Mouse (Mus musculus) adrenal gland, postnatal 25 days (tissue): ENCODE measurements around the gene Nos3. TPM values are rescaled to one million over a fixed set of nuclear protein-coding genes. Genes with fewer than 3 reads are reported as not detected.
A peak's percentile ranks its signal among the peaks of the same experiment; 100 is the strongest.
"Not testable (repeated sequence)": the region's sequence is repeated elsewhere in the genome, so short reads cannot be mapped to it uniquely, and the experiment has no call there.

ENCODE experiments used
- DNase-seq: peaks from one replicate; pipeline ENCODE4 v3.0.0; 2021; ENCODE audit warnings: mixed read lengths
- total RNA-seq: library from RNA; stranded (reverse); gene quantifications from 2 replicates; pipeline ENCODE4 v1.2.3, GENCODE M21; 2021

Gene Nos3
- total RNA-seq, 1 experiment from 2014 or later = 8.7 TPM

- no peak for DNase-seq
Observed at GRCm38 (mm10) chr5:24374666-24375328, 10.2 kb downstream of the Nos3 start.

GRCm38 (mm10) chr5:24378700-24379099, 14.1 kb downstream of the Nos3 start:
- DNase-seq = no peak

GRCm38 (mm10) chr5:24379501-24379900, 14.9 kb downstream of the Nos3 start:
- DNase-seq = no peak

- DNase-seq = no peak
Observed at GRCm38 (mm10) chr5:24380499-24380898, 15.9 kb downstream of the Nos3 start.

- no peak for DNase-seq
Observed at GRCm38 (mm10) chr5:24381486-24381885, 16.9 kb downstream of the Nos3 start.

GRCm38 (mm10) chr5:24381988-24382387, 17.4 kb downstream of the Nos3 start:
- no peak for DNase-seq

- peak; percentile 92 for DNase-seq
Observed at GRCm38 (mm10) chr5:24383026-24383859, 18.6 kb downstream of the Nos3 start.

GRCm38 (mm10) chr5:24384407-24384806, 19.8 kb downstream of the Nos3 start:
- no peak for DNase-seq

GRCm38 (mm10) chr5:24385374-24385773, 20.8 kb downstream of the Nos3 start:
- no peak for DNase-seq

GRCm38 (mm10) chr5:24385887-24386550, 21.4 kb downstream of the Nos3 start:
- DNase-seq = no peak

- peak; percentile 77 for DNase-seq
Observed at GRCm38 (mm10) chr5:24387264-24388241, 22.9 kb downstream of the Nos3 start.

GRCm38 (mm10) chr5:24388246-24388915, 23.8 kb downstream of the Nos3 start:
- no peak for DNase-seq

- DNase-seq = no peak
Observed at GRCm38 (mm10) chr5:24389011-24389657, 24.5 kb downstream of the Nos3 start.

- DNase-seq = no peak
Observed at GRCm38 (mm10) chr5:24389658-24390020, 25.0 kb downstream of the Nos3 start.

GRCm38 (mm10) chr5:24391864-24392263, 27.3 kb downstream of the Nos3 start, which contains the start of gene Atg9b:
Gene Atg9b, minus strand, starts transcription at chr5:24392143.
- no peak for DNase-seq

GRCm38 (mm10) chr5:24392724-24393123, 28.1 kb downstream of the Nos3 start:
- no peak for DNase-seq

GRCm38 (mm10) chr5:24393392-24393997, 28.9 kb downstream of the Nos3 start, which contains the start of gene Abcb8:
Gene Abcb8, plus strand, starts transcription at chr5:24393663.
- DNase-seq = peak; percentile 81

- DNase-seq = peak; percentile 91
Observed at GRCm38 (mm10) chr5:24394165-24394894, 29.7 kb downstream of the Nos3 start.

- DNase-seq = not testable (repeated sequence)
Observed at GRCm38 (mm10) chr5:24396254-24396653, 31.6 kb downstream of the Nos3 start.
